Comparison of ENCODE assay signal across 3 mouse cellular contexts in the genomic region with DNA sequence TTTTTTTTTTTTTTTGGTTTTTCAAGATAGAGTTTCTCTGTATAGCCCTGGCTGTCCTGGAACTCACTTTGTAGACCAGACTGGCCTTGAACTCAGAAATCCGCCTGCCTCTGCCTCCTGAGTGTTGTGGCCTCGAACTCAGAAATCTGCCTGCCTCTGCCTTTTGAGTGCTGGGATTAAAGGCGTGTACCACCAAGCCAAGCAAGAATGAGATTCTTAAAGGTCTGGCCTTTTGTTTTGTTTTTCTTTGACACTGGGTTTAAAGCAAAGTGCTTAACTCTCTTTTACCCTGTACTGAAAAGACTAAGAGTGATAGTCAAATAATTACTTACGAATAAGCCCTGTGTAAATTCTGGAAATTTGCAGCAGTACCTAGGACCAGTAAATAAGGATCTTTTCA.
DNase-seq lines count a peak whose midpoint lies in the region.

No protein-coding gene starts in this region.

- DNase-seq in ES-CJ7 (ENCODE audit: low read depth, low spot score) (peak; percentile 54), R1 (ENCODE audit: low read depth, low spot score) (peak; percentile 81), ZHBTc4 (ENCODE audit: low read depth, low spot score) (peak; percentile 61)
